Mouse (Mus musculus): ENCODE results near the gene Garem2. TPM values are rescaled to one million over a fixed set of nuclear protein-coding genes. Genes with fewer than 3 reads are reported as not detected.

The Garem2 gene
- total RNA-seq, 4 experiments from 2014 or later: 0.08 to 0.19 TPM; not detected in 2

- DNase-seq (ENCODE audit: low spot score): no peak
Measured at GRCm38 (mm10) chr5:30111771-30112170, 6.8 kb downstream of the Garem2 start.

- DNase-seq (ENCODE audit: low spot score): no peak
Measured at GRCm38 (mm10) chr5:30112533-30113068, 7.6 kb downstream of the Garem2 start.

GRCm38 (mm10) chr5:30113881-30114760 lies 9.2 kb downstream of the Garem2 start:
- peak; percentile 33 for DNase-seq (ENCODE audit: low spot score)

- DNase-seq (ENCODE audit: low spot score): no peak
Measured at GRCm38 (mm10) chr5:30114761-30115140, 9.8 kb downstream of the Garem2 start.

GRCm38 (mm10) chr5:30115718-30116117 lies 10.8 kb downstream of the Garem2 start:
- DNase-seq (ENCODE audit: low spot score): no peak

- DNase-seq (ENCODE audit: low spot score): no peak
Measured at GRCm38 (mm10) chr5:30118018-30118417, 13.1 kb downstream of the Garem2 start.

- DNase-seq (ENCODE audit: low spot score): no peak
Measured at GRCm38 (mm10) chr5:30119163-30119562, 14.2 kb downstream of the Garem2 start.

- DNase-seq (ENCODE audit: low spot score): no peak
Measured at GRCm38 (mm10) chr5:30120106-30120505, 15.1 kb downstream of the Garem2 start.

- DNase-seq (ENCODE audit: low spot score): no peak
Measured at GRCm38 (mm10) chr5:30122481-30122880, 17.5 kb downstream of the Garem2 start.

- DNase-seq (ENCODE audit: low spot score): no peak
Measured at GRCm38 (mm10) chr5:30125587-30125986, 20.6 kb downstream of the Garem2 start.

GRCm38 (mm10) chr5:30126756-30127155 lies 21.8 kb downstream of the Garem2 start:
- DNase-seq (ENCODE audit: low spot score): no peak

- DNase-seq (ENCODE audit: low spot score): no peak
Measured at GRCm38 (mm10) chr5:30127921-30128597, 23.1 kb downstream of the Garem2 start.

GRCm38 (mm10) chr5:30128680-30129079 lies 23.7 kb downstream of the Garem2 start:
- DNase-seq (ENCODE audit: low spot score): no peak

- no peak for DNase-seq (ENCODE audit: low spot score)
Measured at GRCm38 (mm10) chr5:30131246-30131645, 26.3 kb downstream of the Garem2 start.

- DNase-seq (ENCODE audit: low spot score): no peak
Measured at GRCm38 (mm10) chr5:30132173-30132572, 27.2 kb downstream of the Garem2 start.

- no peak for DNase-seq (ENCODE audit: low spot score)
Measured at GRCm38 (mm10) chr5:30135711-30136231, 30.8 kb downstream of the Garem2 start.

GRCm38 (mm10) chr5:30137271-30137670 lies 32.3 kb downstream of the Garem2 start:
- DNase-seq (ENCODE audit: low spot score): no peak

GRCm38 (mm10) chr5:30138193-30138592 lies 33.2 kb downstream of the Garem2 start:
- no peak for DNase-seq (ENCODE audit: low spot score)

GRCm38 (mm10) chr5:30146526-30146925 lies 41.6 kb downstream of the Garem2 start:
- no peak for DNase-seq (ENCODE audit: low spot score)

- no peak for DNase-seq (ENCODE audit: low spot score)
Measured at GRCm38 (mm10) chr5:30148133-30148920, 43.4 kb downstream of the Garem2 start.

- DNase-seq (ENCODE audit: low spot score): peak; percentile 46
Measured at GRCm38 (mm10) chr5:30152007-30152406, 47.0 kb downstream of the Garem2 start.

GRCm38 (mm10) chr5:30152413-30152812 lies 47.5 kb downstream of the Garem2 start:
- DNase-seq (ENCODE audit: low spot score): no peak
